Mouse (Mus musculus) hindlimb bud, embryonic 11.5 days (tissue): ENCODE data around the gene Slc27a4.

Experiments
- DNase-seq: peaks from one replicate; pipeline ENCODE4 v3.0.0-alpha.2; 2012; ENCODE audit warnings: low read depth, low spot score; ENCODE audit errors: extremely low spot score

Gene Slc27a4

DNA sequence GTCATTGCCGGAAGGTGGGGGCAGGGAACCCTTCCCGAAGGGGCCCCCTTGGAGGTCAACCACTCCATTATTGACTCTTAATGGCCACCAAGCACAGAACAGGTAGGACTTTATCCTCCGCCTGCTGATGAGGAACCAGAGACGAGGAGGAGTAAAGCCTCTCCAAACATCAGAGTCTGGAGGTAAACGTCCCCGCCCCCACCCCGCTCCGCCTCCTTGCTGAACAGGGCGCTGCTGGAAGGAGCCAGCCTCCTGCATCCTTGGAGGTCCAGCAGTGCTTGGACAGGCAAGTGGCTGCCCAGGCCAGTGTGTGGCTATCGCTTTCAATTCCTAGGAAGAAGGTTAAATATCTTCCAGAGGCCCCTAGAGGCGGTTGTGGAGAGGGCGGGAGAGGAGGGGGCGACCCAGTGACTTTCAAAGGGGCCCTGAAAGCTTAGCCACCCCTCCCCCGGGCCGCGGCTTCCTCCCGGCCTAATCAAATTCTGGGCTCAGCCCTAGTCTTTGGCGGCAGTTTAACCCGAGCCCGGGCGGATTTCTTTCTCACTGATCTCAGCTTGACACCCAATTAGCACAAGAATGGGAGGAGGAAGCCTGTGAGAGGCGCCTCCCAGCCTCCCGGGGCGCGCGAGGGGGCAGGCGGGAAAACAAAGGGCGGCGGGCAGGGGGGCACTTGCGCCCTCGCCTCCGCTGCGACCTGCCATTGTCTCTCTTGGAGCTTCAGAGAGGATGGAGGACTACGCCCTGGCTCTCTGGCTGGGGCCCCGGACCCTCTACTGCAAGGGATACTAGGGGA, 17.8 kb downstream of the Slc27a4 start, which contains the start of gene Urm1:
Gene Urm1, plus strand, starts transcription at position 51 of the 793 bp plus-strand sequence.
- no peak for DNase-seq

DNA sequence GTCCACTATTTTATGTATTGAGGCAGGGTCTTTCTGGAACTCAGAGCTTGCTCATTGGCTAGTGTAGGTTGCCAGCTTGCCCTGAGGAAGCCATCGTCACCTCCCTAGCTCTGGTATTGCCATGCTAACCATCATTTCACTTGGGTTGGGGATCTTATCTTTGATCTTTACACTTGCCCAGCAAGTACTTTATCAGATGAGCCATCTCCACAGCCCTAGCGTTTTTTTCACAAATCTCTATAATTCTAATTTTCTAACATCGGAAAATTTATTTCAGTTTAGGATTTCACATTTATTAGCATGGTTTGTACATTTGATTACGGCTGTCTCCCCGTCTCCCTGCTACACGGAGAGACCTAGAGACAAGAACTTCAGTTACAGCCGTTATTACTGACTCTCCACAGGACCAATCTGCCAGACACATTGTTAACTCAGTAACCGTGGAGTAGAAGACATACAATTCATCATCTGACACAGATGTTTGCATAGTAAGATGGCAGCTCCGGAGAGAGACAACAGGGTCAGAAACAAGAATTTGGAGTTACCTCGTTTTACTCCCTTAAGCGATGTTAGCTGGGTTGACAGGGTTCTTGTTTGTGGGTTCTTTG, 24.0 kb downstream of the Slc27a4 start:
- no peak for DNase-seq

DNA sequence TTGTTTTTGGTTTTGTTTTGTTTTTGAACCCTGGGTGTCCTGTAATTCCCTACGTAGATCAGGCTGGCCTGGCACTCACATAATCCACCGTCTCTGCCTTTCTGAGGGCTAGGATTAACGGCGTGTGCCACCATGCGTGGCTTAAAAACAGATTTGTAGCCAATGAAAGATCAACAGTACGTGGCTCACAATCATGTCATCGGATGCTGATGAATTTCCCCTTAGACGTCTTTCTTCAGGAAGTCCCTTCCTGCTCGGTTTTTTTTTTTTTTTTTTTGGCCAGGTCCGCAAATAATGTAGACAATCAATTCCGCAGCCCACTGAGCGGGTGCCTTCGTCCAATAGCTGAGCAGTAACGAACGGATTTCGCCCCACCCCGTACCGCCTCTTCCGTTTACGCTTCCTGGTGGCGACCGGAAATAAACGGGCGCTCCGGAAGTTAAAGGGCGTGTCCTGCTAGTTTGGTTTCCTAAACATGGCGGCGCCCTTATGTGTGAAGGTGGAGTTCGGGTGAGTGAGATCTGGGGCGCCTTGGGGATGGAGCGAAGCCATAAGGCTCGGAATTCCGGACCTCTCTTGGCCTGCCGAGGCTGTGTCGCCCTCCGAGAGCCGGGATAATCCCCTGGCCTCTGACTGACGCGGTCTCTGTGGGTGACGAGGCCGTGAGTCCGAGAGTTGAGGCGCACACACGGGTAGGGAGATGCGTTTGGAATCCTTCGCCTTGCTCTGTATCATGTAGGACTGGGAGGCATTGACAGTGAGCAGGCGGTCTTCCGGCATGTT, 24.7 kb downstream of the Slc27a4 start:
- peak; percentile 85 for DNase-seq

DNA sequence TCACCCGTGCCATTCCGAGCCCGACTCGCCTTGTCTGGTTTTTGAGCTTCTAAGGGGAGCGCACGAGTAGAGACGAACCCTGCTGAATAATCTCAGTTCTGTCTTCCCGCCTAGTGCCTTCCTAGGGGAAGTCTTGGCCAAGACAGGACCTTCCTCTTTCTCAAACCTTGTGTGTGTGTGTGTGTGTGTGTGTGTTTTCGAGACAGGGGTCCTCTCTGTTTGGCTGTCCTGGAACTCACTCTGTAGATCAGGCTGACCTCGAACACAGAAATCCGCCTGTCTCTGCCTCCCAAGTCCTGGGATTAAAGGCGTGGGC, 25.2 kb downstream of the Slc27a4 start:
- DNase-seq: no peak

DNA sequence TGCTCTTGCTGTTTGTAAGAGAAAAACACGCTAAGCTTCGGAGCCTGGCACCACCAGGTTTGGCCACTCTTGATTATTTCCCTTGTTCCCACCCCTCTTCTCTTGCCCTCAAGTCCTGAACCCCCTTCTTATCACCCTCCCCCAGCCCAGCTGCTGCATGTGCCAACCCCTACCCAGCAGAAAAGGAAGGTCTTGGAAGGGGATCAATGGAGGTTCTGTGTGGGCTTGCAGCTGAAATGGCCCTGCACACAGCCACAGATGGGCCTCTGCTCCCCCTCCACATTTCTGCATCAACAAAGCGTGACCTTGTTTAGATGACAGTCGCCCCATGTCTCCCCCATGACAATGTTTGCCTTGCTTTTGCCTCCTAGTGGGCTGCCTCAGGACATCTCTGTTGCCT, 28.7 kb downstream of the Slc27a4 start:
- DNase-seq: no peak

DNA sequence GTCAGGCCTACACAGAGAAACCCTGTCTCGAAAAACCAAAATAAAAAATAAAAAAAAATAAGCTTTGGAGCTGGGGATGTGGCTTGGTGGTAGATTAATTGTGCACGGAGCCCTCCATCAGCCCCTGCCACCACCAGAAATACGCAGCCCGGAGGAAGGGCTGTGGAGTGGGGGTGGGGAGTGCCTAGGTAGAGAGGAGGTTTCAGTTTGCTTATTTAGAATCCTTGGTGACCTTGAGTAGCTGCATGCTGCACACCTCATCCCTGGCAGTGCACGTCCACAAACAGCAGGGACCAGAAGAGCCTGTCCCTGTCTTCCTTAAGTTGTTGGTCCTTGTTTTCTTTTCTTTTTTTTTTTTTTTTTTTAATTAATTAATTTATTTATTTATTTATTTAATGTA, 31.4 kb downstream of the Slc27a4 start:
- DNase-seq: no peak

DNA sequence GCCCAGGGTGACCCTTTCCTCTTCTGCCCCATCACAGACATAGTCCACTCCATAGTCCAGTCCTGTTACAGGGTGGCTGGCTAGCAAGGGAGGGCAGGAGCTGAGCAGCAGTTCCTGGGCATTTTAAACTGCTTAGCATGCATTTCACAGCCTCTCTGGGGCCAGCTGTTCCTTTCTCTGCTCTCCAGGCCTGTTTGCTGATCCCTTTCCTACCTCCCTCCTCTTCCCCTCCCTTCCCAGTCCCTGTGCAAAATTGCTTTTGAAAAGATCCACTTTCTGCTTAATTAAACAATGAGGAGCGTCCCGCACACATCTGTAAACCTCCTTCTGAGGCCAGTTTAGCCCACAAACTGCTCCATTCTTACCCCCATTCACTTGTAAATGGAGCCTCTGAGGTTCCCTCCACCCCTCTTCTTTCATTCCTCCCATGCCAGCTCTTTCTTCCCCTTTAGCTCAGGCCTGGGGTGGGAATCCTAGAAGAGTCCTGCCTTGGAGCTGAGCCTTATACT, 33.0 kb downstream of the Slc27a4 start:
- no peak for DNase-seq

DNA sequence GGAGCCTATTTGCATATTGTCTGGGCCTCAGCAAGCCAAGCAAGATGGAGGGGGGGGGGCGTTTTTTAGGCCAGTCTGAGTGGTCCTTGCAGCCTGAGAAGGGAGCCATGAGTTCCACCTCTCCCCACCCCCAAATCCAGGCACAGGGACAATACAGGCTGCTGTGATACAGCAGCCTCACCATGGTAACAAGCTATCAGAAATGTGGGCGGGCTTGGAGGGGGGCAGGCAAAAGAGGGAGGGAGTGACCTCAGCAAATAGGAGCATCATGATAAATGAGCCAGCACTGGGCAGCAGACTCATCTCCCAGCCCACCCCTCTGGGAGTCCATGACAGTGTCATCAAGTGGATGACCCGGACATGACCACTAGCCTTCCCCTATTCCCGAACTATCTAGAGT, 37.0 kb downstream of the Slc27a4 start:
- no peak for DNase-seq

DNA sequence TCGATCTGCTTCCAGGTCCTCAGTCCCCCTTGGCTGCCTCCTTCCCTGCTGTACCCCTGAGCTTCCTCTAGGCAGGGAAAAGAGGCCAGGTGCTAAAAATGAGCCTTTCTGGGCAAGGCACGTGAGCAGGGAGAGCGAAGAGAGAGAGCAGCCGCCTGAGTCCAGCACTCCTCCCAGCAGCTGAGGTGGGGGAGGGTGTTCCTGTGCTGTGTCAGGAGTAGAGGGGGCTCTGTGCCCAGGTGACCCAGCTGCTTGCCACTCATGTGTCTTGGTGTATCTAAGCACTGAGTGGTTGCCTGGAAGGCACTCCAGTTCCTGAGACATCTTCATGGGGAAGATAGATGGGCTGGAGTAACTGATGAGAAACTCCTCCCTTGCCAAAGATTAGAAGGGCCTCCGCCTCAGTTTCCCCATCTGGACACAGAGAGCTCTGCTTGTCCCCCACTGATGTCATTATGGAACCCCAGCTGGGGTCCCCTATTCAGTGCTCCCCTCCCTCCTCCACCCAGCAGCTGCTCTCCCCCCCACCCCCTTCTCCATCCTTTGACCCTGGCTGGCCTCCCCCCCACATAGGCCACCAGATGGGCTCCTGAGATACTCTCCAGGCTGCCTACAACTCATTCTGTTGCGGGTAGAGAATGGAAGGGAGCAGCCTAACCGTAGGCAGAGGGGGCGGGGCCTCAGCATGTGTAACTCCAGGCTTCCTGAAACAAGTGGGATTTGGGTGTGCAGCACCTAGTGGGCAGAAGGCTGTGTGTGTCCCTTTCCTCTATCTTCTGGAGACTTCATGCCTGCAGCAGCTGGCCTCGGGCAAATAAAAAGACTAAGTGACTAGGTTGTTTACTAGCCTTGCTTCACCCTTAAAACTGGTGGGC, 41.0 kb downstream of the Slc27a4 start:
- DNase-seq: no peak

DNA sequence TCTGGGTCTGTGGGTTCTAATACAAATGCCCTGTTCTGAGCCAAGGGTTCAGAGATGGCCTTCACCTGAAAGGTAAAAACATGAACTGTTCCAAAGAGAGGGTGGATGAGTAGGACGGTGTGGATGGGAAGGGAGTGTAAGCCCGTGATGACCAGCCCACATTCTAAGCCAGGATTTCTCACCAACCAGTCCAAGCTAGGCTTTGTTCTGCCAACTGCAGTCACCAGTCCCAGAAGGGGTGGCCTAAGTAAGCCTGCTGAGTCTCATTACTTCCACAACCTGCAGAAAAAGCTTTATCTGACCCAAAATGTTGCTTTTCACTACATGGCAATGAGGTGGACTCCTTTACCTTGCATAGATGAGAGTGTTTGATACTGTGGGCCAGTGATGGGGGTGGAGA, 41.7 kb downstream of the Slc27a4 start:
- no peak for DNase-seq

DNA sequence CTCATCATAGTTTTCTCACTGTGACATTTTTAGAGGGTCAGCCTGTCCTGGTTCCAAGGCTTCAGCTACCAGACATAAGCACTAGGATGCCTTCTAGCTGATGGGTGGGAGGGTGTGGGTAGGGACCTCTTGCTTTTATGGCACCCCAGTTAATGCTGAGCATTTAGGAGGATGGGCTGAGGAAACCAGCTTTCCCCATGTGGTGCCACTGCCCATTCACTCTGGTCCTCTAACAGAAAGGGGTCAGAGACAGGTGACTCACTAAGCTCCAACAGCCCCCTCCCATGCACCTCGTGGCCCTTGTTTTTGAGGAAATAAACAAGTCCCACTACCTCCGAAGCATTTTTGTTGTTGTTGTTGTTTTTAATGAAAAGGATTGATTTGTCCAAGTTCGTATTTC, 42.2 kb downstream of the Slc27a4 start:
- no peak for DNase-seq

DNA sequence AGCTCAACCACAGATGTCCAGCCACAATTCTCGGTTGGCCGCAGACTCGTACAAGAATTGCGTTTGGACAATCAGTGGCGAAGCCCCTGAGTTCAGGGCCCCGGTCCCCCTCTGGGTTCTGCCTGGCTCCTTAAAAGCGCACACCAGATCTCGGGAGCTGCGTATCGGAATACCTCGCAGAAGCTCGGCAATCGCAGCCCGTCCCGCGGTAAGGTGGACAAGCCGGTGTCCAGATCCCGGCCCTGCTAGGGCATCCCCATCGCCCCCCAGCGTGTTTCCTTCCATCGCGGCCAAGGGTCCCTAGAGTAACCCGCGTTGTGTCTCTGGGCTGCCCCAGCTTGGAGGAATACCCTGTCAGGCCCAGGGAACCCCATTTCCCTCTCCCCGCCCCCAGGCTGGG, 43.2 kb downstream of the Slc27a4 start:
- no peak for DNase-seq

DNA sequence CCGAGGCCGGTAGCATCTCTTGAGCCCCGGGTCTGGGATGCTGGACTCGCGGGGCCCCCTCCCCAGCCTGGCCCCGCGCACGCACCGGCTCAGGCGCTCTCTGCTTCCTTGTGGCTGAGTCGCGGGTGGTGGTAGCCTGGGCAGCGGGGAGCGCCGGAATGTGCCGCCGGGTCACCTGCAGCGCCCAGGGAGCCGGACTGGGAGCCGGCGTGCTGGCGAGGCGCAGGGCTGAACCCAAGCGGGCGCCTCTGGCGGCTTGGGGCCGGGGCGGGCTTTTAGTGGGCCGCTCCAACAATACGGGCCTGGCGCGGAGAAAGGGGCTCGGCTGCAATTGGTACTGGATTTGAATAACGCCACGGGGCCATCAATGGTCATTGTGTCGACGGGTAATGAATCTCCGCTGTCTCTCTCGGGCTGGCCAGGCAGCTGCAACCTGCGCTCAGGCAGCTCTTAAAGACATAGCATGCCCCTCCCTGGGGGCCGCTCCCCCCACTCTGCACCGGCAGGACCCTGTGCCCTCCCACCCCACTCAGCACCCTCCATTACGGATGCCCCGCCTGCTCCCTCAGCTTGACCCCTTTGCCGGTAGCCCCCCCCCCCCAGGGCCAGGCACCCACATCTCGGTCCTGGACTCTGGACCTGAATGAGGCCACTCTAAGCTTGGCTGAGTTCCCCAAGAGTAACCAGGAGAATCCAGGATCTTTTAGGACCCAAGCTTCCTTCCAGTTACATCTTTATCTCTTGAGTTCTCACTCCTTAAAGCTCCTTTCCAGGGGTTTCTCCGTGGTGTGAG, 43.8 kb downstream of the Slc27a4 start:
- no peak for DNase-seq

DNA sequence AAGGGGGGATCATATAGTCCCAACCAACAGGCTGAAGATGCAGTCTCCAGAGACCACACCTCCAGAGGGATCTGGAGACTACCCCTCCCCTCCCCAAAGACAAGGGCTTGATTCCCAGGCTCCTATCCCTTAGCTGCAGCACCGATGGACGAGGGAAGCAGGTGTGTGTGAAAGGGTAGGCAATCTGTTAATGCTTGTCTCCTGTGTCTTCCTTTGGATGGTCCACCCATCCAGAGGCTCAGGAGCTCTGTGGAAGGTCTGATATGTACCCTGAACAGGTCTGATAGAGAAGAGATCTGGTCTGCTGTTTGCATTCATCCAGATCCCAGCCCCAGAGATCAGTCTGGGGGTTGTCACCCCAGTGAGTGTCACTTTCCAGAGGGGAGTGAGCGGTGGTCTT, 44.5 kb downstream of the Slc27a4 start:
- DNase-seq: no peak

DNA sequence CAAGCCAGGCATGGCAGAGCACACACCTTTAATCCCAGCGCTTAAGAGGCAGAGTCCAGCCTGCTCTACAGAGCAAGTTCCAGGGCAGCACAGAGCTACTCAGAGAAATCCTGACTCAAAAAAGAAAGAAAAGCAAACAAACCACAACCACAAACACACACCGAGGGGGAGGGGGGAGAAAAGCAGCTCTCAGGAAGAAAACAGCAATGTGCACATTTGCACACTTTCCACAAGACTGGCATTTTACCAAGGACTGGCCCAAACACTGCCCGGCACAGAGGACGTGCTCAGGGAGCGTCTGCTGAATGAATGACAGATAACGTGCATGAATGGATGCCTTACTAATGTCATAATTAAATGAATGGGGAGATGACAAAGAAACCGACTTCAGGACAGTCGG, 46.6 kb downstream of the Slc27a4 start:
- no peak for DNase-seq

DNA sequence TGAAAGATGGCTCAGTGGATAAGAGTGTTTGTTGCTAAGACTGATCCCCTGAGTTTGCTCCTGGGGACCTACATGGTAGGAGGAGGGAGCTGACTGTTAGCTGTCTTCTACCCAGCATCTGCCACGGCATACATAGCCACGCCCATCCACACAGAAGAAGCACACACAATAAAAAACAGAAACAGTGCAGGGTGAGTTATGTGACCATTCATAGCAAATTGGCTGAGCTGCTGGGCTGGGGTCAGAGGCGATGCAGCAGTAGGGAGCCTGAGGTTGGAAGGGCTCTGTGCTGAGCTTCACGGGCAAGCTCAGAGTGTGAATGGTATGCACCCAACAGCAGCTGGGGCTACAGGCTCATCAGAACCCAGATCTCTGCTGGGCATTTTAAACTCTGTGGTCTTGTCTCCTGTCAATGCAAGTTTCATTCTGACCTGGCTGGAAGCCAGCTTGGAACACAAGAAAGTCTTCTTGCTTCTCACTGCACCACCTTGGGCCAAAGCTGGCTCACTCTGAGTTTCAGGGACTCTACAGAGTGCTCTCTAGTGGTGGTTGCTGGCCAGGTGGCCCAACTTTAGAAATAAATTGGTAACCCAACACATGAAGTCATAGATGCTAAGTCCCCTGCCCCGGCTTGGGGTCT, 47.5 kb downstream of the Slc27a4 start:
- no peak for DNase-seq

DNA sequence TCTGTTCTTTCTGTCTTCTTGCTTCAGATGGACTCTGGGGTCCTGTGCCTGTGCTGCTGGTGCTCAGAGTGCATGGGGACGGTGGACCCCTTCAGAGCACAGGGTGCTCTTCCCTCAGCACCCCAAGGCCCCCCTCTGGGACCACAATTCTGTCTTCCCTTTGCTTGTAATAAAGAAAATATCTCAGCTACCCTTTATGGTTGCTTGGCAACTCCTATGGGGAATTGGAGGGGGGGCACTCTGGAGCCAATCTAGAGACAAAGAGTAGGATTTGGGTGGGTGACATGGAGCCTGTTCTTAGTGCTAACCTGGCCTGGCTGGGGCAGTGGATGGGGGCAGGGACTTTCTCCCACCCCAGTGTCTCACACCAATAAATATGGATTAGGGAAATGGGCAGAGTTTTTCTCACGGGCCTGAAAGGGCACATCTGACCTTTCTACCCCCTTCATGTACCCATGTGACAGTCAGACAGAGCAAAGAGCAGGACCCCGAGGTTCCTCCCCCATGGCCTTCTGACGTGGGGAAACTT, 50.6 kb downstream of the Slc27a4 start:
- DNase-seq: no peak

DNA sequence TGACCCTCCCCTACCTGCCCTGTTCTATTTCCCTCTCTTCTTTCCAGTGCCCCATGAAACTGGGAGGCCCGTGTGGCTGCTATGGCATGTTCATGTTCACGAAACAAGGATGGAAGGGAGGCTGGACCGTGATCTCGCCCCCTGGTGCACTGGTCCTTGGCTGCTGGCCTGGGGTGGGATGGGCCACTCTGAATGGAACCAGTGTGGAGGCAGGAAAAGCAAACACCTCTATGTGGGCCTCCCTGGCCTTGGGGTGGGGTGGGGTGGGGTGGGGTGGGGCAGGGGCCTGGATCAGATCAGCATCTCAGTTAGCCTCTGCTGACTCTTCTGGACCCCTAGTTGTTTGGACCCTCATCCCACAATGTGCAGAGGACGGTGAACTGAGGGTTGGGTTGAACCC, 51.3 kb downstream of the Slc27a4 start:
- no peak for DNase-seq

DNA sequence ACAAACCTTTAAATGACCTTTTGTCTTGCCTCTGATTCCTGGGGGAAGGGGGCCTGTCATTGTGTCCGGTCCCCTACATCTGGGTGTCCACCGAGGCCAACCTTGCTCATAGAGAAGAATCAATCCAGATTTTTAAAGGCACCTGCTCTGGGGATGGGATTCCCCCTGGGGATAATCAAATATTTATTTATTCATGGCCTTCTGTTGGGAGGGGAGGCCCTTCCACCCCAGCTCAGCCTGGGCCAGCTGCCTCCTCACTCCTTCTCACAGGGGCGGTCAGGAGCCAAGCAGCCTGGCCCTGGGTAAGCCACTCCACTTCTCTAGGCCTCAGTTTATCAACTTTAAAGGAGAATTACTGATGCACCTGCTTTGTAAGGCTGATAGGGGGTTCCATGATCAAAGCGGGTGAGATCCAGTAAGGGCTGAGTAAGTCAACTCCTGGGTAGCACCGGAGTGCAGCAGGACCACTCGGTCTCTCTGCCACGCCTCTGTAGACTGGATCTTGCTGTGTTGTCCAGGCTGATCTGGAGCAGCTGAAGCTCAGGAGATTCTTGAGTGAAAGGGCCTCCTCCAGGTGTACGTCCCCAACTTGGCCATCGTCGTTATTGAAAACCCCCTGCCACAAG, 53.3 kb downstream of the Slc27a4 start:
- no peak for DNase-seq
